Mouse (Mus musculus) splenic B cell, adult 2 months (primary cell): ENCODE measurements around the gene Tmem179.

Experiments used
- DNase-seq: peaks from one replicate; pipeline ENCODE4 v3.0.0-alpha.2; 2011; ENCODE audit warnings: low read depth, low spot score
- H3K27me3 ChIP-seq: 2 replicates; pipeline ENCODE4 v1.6.1; 2012; ENCODE audit warnings: mild to moderate bottlenecking, low read length, moderate library complexity, mixed read lengths; ENCODE audit not compliant: control insufficient read depth, poor library complexity, insufficient read depth, severe bottlenecking
- H3K36me3 ChIP-seq: 2 replicates; pipeline ENCODE4 v1.6.1; 2012; ENCODE audit warnings: mild to moderate bottlenecking, low read length, moderate library complexity, mixed read lengths; ENCODE audit not compliant: control insufficient read depth, poor library complexity, insufficient read depth, severe bottlenecking

The Tmem179 gene

GRCm38 (mm10) chr12:112516697-112517337 lies at the start of gene Tmem179:
TSS of gene Tmem179 (minus strand) at chr12:112516747.
- no peaks in the 10 kb centered on the region; the same call in 1 of the 2 replicates for H3K27me3 ChIP-seq
- H3K36me3 ChIP-seq = no peaks in the 10 kb centered on the region
- DNase-seq = peak; percentile 6

- peak; percentile 67 for DNase-seq
- H3K27me3 ChIP-seq = no peaks in the 10 kb centered on the region
- H3K36me3 ChIP-seq = no peaks in the 10 kb centered on the region
Observed at GRCm38 (mm10) chr12:112563011-112563410, 46.5 kb upstream of the Tmem179 start.

GRCm38 (mm10) chr12:112562462-112562861 lies 45.9 kb upstream of the Tmem179 start:
- no peaks in the 10 kb centered on the region for H3K36me3 ChIP-seq
- peak; percentile 35 for DNase-seq
- no peaks in the 10 kb centered on the region for H3K27me3 ChIP-seq

GRCm38 (mm10) chr12:112561163-112561562 lies 44.6 kb upstream of the Tmem179 start:
- DNase-seq = no peak
- Histone ChIP-seq H3K27me3 (no peaks in the 10 kb centered on the region), H3K36me3 (no peaks in the 10 kb centered on the region)

- Histone ChIP-seq H3K36me3 (no peaks in the 10 kb centered on the region), H3K27me3 (no peaks in the 10 kb centered on the region)
- DNase-seq = peak; percentile 39
Observed at GRCm38 (mm10) chr12:112560176-112560797, 43.7 kb upstream of the Tmem179 start.

- H3K27me3 ChIP-seq = no peaks in the 10 kb centered on the region
- no peaks in the 10 kb centered on the region for H3K36me3 ChIP-seq
- no peak for DNase-seq
Observed at GRCm38 (mm10) chr12:112559671-112560070, 43.1 kb upstream of the Tmem179 start.

- H3K27me3 ChIP-seq = no peaks in the 10 kb centered on the region
- no peaks in the 10 kb centered on the region for H3K36me3 ChIP-seq
- no peak for DNase-seq
Observed at GRCm38 (mm10) chr12:112559231-112559630, 42.7 kb upstream of the Tmem179 start.

GRCm38 (mm10) chr12:112557219-112557618 lies 40.7 kb upstream of the Tmem179 start:
- no peak for DNase-seq
- Histone ChIP-seq H3K27me3 (no peaks in the 10 kb centered on the region), H3K36me3 (no peaks in the 10 kb centered on the region)

- no peaks in the 10 kb centered on the region for H3K27me3 ChIP-seq
- DNase-seq = no peak
- no peaks in the 10 kb centered on the region for H3K36me3 ChIP-seq
Observed at GRCm38 (mm10) chr12:112556531-112557060, 40.0 kb upstream of the Tmem179 start.

GRCm38 (mm10) chr12:112554900-112555299 lies 38.4 kb upstream of the Tmem179 start:
- no peak for DNase-seq
- Histone ChIP-seq H3K36me3 (no peaks in the 10 kb centered on the region), H3K27me3 (no peaks in the 10 kb centered on the region)

- DNase-seq = no peak
Observed at GRCm38 (mm10) chr12:112552520-112552919, 36.0 kb upstream of the Tmem179 start.

GRCm38 (mm10) chr12:112551861-112552375 lies 35.4 kb upstream of the Tmem179 start:
- DNase-seq = peak; percentile 92
- Histone ChIP-seq H3K36me3 (no peaks in the 10 kb centered on the region), H3K27me3 (no peaks in the 10 kb centered on the region)

More at GRCm38 (mm10) chr12:112552520-112552919, 36.0 kb upstream of the Tmem179 start:
- no peaks in the 10 kb centered on the region for H3K36me3 ChIP-seq
- no peaks in the 10 kb centered on the region for H3K27me3 ChIP-seq

GRCm38 (mm10) chr12:112549287-112549686 lies 32.7 kb upstream of the Tmem179 start:
- H3K27me3 ChIP-seq = no peaks in the 10 kb centered on the region
- DNase-seq = no peak
- no peaks in the 10 kb centered on the region for H3K36me3 ChIP-seq

GRCm38 (mm10) chr12:112546110-112546509 lies 29.6 kb upstream of the Tmem179 start:
- no peaks in the 10 kb centered on the region for H3K36me3 ChIP-seq
- no peaks in the 10 kb centered on the region for H3K27me3 ChIP-seq
- no peak for DNase-seq

- H3K27me3 ChIP-seq = no peaks in the 10 kb centered on the region
- DNase-seq = no peak
- H3K36me3 ChIP-seq = no peaks in the 10 kb centered on the region
Observed at GRCm38 (mm10) chr12:112544946-112545701, 28.6 kb upstream of the Tmem179 start.
